Mouse (Mus musculus) skeletal muscle tissue, adult 2 months (tissue): ENCODE measurements around the gene Chtop.

Experiments used
- DNase-seq: peaks from one replicate; pipeline ENCODE4 v3.0.0-alpha.2; 2012; ENCODE audit warnings: low read depth, low spot score

The Chtop gene

GRCm38 (mm10) chr3:90512276-90512675 is 3.0 kb upstream of the Chtop start:
- no peak for DNase-seq

GRCm38 (mm10) chr3:90509747-90510123 is 437 bp upstream of the Chtop start:
- no peak for DNase-seq

- DNase-seq, result no peak
Observed at GRCm38 (mm10) chr3:90508287-90508949, 880 bp downstream of the Chtop start.

- no peak for DNase-seq
Observed at GRCm38 (mm10) chr3:90506362-90506761, 2.9 kb downstream of the Chtop start.

GRCm38 (mm10) chr3:90505216-90505615 is 4.1 kb downstream of the Chtop start:
- no peak for DNase-seq

- no peak for DNase-seq
Observed at GRCm38 (mm10) chr3:90503444-90503843, 5.9 kb downstream of the Chtop start.

- DNase-seq, result no peak
Observed at GRCm38 (mm10) chr3:90497597-90497996, 11.7 kb downstream of the Chtop start.

GRCm38 (mm10) chr3:90495850-90496525 is 13.3 kb downstream of the Chtop start:
- DNase-seq, result no peak

- no peak for DNase-seq
Observed at GRCm38 (mm10) chr3:90493831-90494540, 15.3 kb downstream of the Chtop start.

GRCm38 (mm10) chr3:90491350-90491749 is 17.9 kb downstream of the Chtop start:
- DNase-seq, result no peak

- DNase-seq, result peak; percentile 91
Observed at GRCm38 (mm10) chr3:90490696-90491256, 18.5 kb downstream of the Chtop start, which contains the start of gene Snapin. Gene Snapin (minus strand): TSS chr3:90491033.

- DNase-seq, result no peak
Observed at GRCm38 (mm10) chr3:90488576-90488975, 20.7 kb downstream of the Chtop start.

GRCm38 (mm10) chr3:90486998-90487397 is 22.3 kb downstream of the Chtop start:
- DNase-seq, result no peak

GRCm38 (mm10) chr3:90475831-90476611 is 33.3 kb downstream of the Chtop start, which contains the start of gene Ilf2:
Gene Ilf2 (plus strand): TSS chr3:90476126.
- DNase-seq, result peak; percentile 99

GRCm38 (mm10) chr3:90475151-90475830 is 34.0 kb downstream of the Chtop start:
- no peak for DNase-seq

GRCm38 (mm10) chr3:90472213-90472612 is 37.1 kb downstream of the Chtop start:
- DNase-seq, result no peak

- no peak for DNase-seq
Observed at GRCm38 (mm10) chr3:90467618-90468300, 41.5 kb downstream of the Chtop start.

- peak; percentile 65 for DNase-seq
Observed at GRCm38 (mm10) chr3:90466311-90466766, 43.0 kb downstream of the Chtop start.

GRCm38 (mm10) chr3:90465686-90466310 is 43.5 kb downstream of the Chtop start, which contains the start of gene Npr1:
Gene Npr1 (minus strand): TSS chr3:90465866.
- DNase-seq, result no peak
